Mouse (Mus musculus): ENCODE measurements at regions not wholly inside any gene's neighbourhood (a gene's known extent, or its start where the extent isn't known, plus 50 kb on each side); places are given as distances from the start of the nearest gene placed in this dataset.

GRCm38 (mm10) chr1:90268131-90268691 lies 64.4 kb downstream of the Ackr3 start:
- peaks cover 42% of the 10 kb centered on the region for H3K4me1 ChIP-seq
- peaks cover 7% of the 10 kb centered on the region; the same call in 1 of the 2 replicates for H3K27me3 ChIP-seq
- no peak overlapping the region for H3K4me3 ChIP-seq (replicated peaks)
- peak overlapping the region; percentile 72 for H3K27ac ChIP-seq
- 10% methylated on average over 17 of the region's 17 CpGs for WGBS
- H3K36me3 ChIP-seq = no peaks in the 10 kb centered on the region
- H3K4me2 ChIP-seq = peak overlapping the region; percentile 30
- H3K9me3 ChIP-seq (replicated peaks) = no peaks in the 10 kb centered on the region
- ATAC-seq (replicated peaks; ENCODE audit: low FRiP score) = peak; percentile 94
- H3K9ac ChIP-seq = no peak overlapping the region

GRCm38 (mm10) chr1:90268951-90269350 lies 65.2 kb downstream of the Ackr3 start:
- Histone ChIP-seq H3K4me1 (peaks cover 46% of the 10 kb centered on the region), H3K9ac (no peak overlapping the region), H3K27ac (peak overlapping the region; percentile 72), H3K36me3 (no peaks in the 10 kb centered on the region), H3K4me2 (peak overlapping the region; percentile 30; the same call in 1 of the 2 replicates), H3K9me3 (replicated peaks) (no peaks in the 10 kb centered on the region), H3K4me3 (replicated peaks) (no peak overlapping the region), H3K27me3 (peaks cover 10% of the 10 kb centered on the region; the same call in 1 of the 2 replicates)
- WGBS = 46% methylated on average over 7 of the region's 7 CpGs
- no peak for ATAC-seq (replicated peaks; ENCODE audit: low FRiP score)

- no peak for ATAC-seq (replicated peaks; ENCODE audit: low FRiP score)
- Histone ChIP-seq H3K9me3 (replicated peaks) (no peaks in the 10 kb centered on the region), H3K27me3 (peaks cover 10% of the 10 kb centered on the region; the same call in 1 of the 2 replicates), H3K27ac (0 out of 2 replicates have a peak overlapping the region, but pooled peaks have one; percentile 27), H3K36me3 (no peaks in the 10 kb centered on the region), H3K9ac (no peak overlapping the region), H3K4me3 (replicated peaks) (no peak overlapping the region), H3K4me1 (peaks cover 46% of the 10 kb centered on the region), H3K4me2 (no peak overlapping the region)
- 52% methylated on average over 1 of the region's 1 CpGs for WGBS
Observed at GRCm38 (mm10) chr1:90269836-90270235, 66.1 kb downstream of the Ackr3 start.

- Histone ChIP-seq H3K4me1 (peaks cover 46% of the 10 kb centered on the region), H3K4me3 (replicated peaks) (no peak overlapping the region), H3K27me3 (peaks cover 10% of the 10 kb centered on the region; the same call in 1 of the 2 replicates), H3K36me3 (no peaks in the 10 kb centered on the region), H3K4me2 (no peak overlapping the region), H3K9me3 (replicated peaks) (no peaks in the 10 kb centered on the region), H3K27ac (no peak overlapping the region), H3K9ac (no peak overlapping the region)
- no peak for ATAC-seq (replicated peaks; ENCODE audit: low FRiP score)
- 84% methylated on average over 3 of the region's 3 CpGs for WGBS
Observed at GRCm38 (mm10) chr1:90271326-90271725, 67.5 kb downstream of the Ackr3 start.

- H3K9me3 ChIP-seq (replicated peaks) = no peaks in the 10 kb centered on the region
- peaks cover 7% of the 10 kb centered on the region; the same call in 1 of the 2 replicates for H3K27me3 ChIP-seq
- no peaks in the 10 kb centered on the region for H3K36me3 ChIP-seq
- no peak overlapping the region for H3K4me3 ChIP-seq (replicated peaks)
- no peak overlapping the region for H3K9ac ChIP-seq
- WGBS = 95% methylated on average over 5 of the region's 5 CpGs
- H3K4me1 ChIP-seq = peaks cover 42% of the 10 kb centered on the region
- no peak for ATAC-seq (replicated peaks; ENCODE audit: low FRiP score)
- no peak overlapping the region for H3K4me2 ChIP-seq
- no peak overlapping the region for H3K27ac ChIP-seq
Observed at GRCm38 (mm10) chr1:90272411-90272810, 68.6 kb downstream of the Ackr3 start.

- Histone ChIP-seq H3K4me1 (peaks cover 36% of the 10 kb centered on the region), H3K4me3 (replicated peaks) (no peak overlapping the region), H3K27ac (no peak overlapping the region), H3K9me3 (replicated peaks) (no peaks in the 10 kb centered on the region), H3K9ac (no peak overlapping the region), H3K36me3 (no peaks in the 10 kb centered on the region), H3K4me2 (no peak overlapping the region), H3K27me3 (peaks cover 3% of the 10 kb centered on the region; the same call in 1 of the 2 replicates)
- WGBS = 54% methylated on average over 19 of the region's 19 CpGs
- no peak for ATAC-seq (replicated peaks; ENCODE audit: low FRiP score)
Observed at GRCm38 (mm10) chr1:90272830-90273628, 69.2 kb downstream of the Ackr3 start.

- H3K9me3 ChIP-seq (replicated peaks) = no peaks in the 10 kb centered on the region
- no peak overlapping the region for H3K9ac ChIP-seq
- 0 out of 2 replicates have a peak, but pooled peaks cover 2% of the 10 kb centered on the region for H3K27me3 ChIP-seq
- no peak overlapping the region for H3K4me3 ChIP-seq (replicated peaks)
- no peak overlapping the region for H3K4me2 ChIP-seq
- H3K27ac ChIP-seq = no peak overlapping the region
- H3K36me3 ChIP-seq = no peaks in the 10 kb centered on the region
- ATAC-seq (replicated peaks; ENCODE audit: low FRiP score) = no peak
- peaks cover 31% of the 10 kb centered on the region for H3K4me1 ChIP-seq
Observed at GRCm38 (mm10) chr1:90273629-90273928, 69.8 kb downstream of the Ackr3 start.

- H3K9me3 ChIP-seq (replicated peaks) = no peaks in the 10 kb centered on the region
- WGBS = 91% methylated on average over 9 of the region's 9 CpGs
- no peak overlapping the region for H3K27ac ChIP-seq
- no peaks in the 10 kb centered on the region for H3K36me3 ChIP-seq
- no peak overlapping the region for H3K9ac ChIP-seq
- 0 out of 2 replicates have a peak, but pooled peaks cover 2% of the 10 kb centered on the region for H3K27me3 ChIP-seq
- H3K4me3 ChIP-seq (replicated peaks) = no peak overlapping the region
- H3K4me2 ChIP-seq = no peak overlapping the region
- no peak for ATAC-seq (replicated peaks; ENCODE audit: low FRiP score)
- H3K4me1 ChIP-seq = peaks cover 29% of the 10 kb centered on the region
Observed at GRCm38 (mm10) chr1:90274968-90275651, 71.3 kb downstream of the Ackr3 start.

GRCm38 (mm10) chr1:90275786-90276520 lies 72.2 kb downstream of the Ackr3 start:
- no peaks in the 10 kb centered on the region for H3K36me3 ChIP-seq
- WGBS = 90% methylated on average over 16 of the region's 16 CpGs
- no peak overlapping the region for H3K4me3 ChIP-seq (replicated peaks)
- no peak overlapping the region for H3K4me2 ChIP-seq
- 0 out of 2 replicates have a peak, but pooled peaks cover 2% of the 10 kb centered on the region for H3K27me3 ChIP-seq
- H3K27ac ChIP-seq = no peak overlapping the region
- ATAC-seq (replicated peaks; ENCODE audit: low FRiP score) = no peak
- no peak overlapping the region for H3K9ac ChIP-seq
- no peaks in the 10 kb centered on the region for H3K9me3 ChIP-seq (replicated peaks)
- peaks cover 31% of the 10 kb centered on the region for H3K4me1 ChIP-seq

GRCm38 (mm10) chr1:90277486-90278255 lies 73.9 kb downstream of the Ackr3 start:
- Histone ChIP-seq H3K4me3 (replicated peaks) (no peak overlapping the region), H3K9ac (no peak overlapping the region), H3K9me3 (replicated peaks) (no peaks in the 10 kb centered on the region), H3K27ac (no peak overlapping the region), H3K4me1 (peaks cover 34% of the 10 kb centered on the region), H3K27me3 (0 out of 2 replicates have a peak, but pooled peaks cover 2% of the 10 kb centered on the region), H3K36me3 (no peaks in the 10 kb centered on the region), H3K4me2 (no peak overlapping the region)
- 83% methylated on average over 18 of the region's 18 CpGs for WGBS
- no peak for ATAC-seq (replicated peaks; ENCODE audit: low FRiP score)

Data from kidney, embryonic 15.5 days (tissue).